Mouse (Mus musculus): ENCODE results near the gene Smyd3. TPM values are rescaled to one million over a fixed set of nuclear protein-coding genes. Genes with fewer than 3 reads are reported as not detected.

Gene Smyd3
- polyA plus RNA-seq, 1 experiment from 2014 or later, result 18.3 TPM

DNA sequence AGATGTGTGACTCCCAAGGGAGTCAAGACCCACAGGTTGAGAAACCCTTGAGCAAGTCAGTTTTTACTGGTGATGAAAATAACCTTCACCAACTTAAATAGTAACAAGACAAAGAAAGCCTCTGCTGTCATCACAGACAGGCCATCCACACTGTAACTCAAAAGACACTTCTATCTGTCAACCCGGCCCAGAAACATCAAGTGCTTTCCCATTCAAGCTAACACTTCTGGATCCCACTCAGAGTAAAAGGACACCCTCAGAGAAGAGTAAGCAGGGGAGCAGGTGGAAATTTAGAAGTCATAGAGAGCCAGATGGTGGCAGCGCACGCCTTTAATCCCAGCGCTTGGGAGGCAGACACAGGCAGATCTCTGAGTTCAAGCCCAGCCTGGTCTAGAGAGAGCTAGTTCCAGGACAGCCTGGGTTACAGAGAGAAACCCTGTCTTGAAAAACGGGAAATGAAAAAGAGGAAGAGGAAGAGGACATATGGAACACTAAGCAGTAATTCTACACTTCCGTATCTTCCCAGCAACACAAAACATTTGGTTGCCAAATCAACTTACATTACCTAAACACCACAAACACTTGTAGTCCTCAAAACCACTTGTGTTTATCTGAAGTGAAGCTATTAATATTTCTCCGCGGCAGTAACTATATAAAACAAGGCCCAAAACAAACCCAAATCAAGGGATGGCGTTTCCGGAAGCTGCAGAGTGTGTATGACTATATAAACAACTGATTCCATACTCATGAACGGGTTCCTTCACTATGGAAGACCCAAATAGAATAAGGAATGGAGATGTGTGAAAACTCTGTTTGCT, 83.2 kb downstream of the Smyd3 start:
- no peak overlapping the region for H3K27ac ChIP-seq
- no peak for TF ChIP-seq CTCF (IDR thresholded peaks at IDR 0.05; ENCODE audit: low read depth)
- DNase-seq (ENCODE audit: low spot score), result no peak

DNA sequence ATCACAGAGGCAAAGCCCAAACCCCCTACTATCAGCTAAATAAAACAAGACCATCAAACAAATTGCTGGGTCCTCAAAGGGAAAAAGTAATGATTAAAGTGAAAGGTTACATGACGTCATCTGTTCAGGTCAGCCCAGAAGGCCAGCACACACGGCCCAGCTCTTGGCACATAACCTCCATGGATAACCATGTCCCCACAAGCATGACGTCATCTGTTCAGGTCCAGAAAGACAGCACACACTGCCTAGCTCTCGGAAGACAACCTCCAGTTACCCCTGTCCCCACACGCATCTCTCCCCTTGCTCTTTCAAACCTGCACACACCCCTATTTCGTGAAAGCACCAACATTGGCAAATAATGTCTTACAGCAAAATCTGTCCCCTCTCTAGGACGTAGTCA, 84.0 kb downstream of the Smyd3 start:
- H3K27me3 ChIP-seq (ENCODE audit: insufficient read depth, low read length), result no peaks in the 10 kb centered on the region
- TF ChIP-seq CTCF (IDR thresholded peaks at IDR 0.05; ENCODE audit: low read depth), result no peak
- ATAC-seq (replicated peaks; ENCODE audit: low FRiP score, low read depth), result no peak
- H3K4me3 ChIP-seq (replicated peaks; ENCODE audit: low read depth, low read length), result no peak overlapping the region
- no peak overlapping the region for H3K4me2 ChIP-seq (ENCODE audit: low read length)
- no peak for DNase-seq (ENCODE audit: low spot score)
- no peak overlapping the region for H3K27ac ChIP-seq
- 85% methylated on average over 7 of the region's 7 CpGs for WGBS
- no peak overlapping the region for H3K9ac ChIP-seq (ENCODE audit: low read depth, low read length)
- H3K9me3 ChIP-seq (replicated peaks; ENCODE audit: low read length), result no peaks in the 10 kb centered on the region
- H3K36me3 ChIP-seq (ENCODE audit: insufficient read depth, low read length), result no peaks in the 10 kb centered on the region
- no peaks in the 10 kb centered on the region for H3K4me1 ChIP-seq (replicated peaks; ENCODE audit: insufficient read depth, low read length)

More for the DNA sequence above, 83.2 kb downstream of the Smyd3 start:
- Histone ChIP-seq H3K4me3 (replicated peaks; ENCODE audit: low read depth, low read length) (no peak overlapping the region), H3K9ac (ENCODE audit: low read depth, low read length) (no peak overlapping the region), H3K9me3 (replicated peaks; ENCODE audit: low read length) (no peaks in the 10 kb centered on the region), H3K27me3 (ENCODE audit: insufficient read depth, low read length) (no peaks in the 10 kb centered on the region), H3K4me2 (ENCODE audit: low read length) (no peak overlapping the region), H3K4me1 (replicated peaks; ENCODE audit: insufficient read depth, low read length) (no peaks in the 10 kb centered on the region), H3K36me3 (ENCODE audit: insufficient read depth, low read length) (no peaks in the 10 kb centered on the region)
- no peak for ATAC-seq (replicated peaks; ENCODE audit: low FRiP score, low read depth)
- WGBS, result 92% methylated on average over 11 of the region's 11 CpGs

DNA sequence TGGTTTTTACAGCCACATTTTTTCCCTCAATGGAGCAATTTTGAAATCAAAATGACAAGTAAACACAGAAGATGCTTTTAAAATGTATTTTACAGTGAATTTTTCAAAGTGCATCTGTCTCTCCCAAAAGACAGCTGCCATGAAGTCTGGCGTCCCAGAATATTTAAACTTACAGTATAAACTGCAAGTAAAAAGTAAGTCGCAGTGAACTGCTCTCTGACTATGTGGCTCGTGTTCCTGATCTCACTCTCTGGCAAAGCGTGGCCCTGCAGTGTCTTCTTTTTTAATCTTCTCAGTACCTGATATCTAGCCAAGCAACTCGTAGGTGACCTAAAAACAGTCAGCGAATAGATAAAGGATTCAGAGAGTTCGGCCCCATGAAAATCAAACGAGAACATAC, 84.5 kb downstream of the Smyd3 start:
- Histone ChIP-seq H3K27ac (no peak overlapping the region), H3K9me3 (replicated peaks; ENCODE audit: low read length) (no peaks in the 10 kb centered on the region), H3K9ac (ENCODE audit: low read depth, low read length) (no peak overlapping the region), H3K4me2 (ENCODE audit: low read length) (no peak overlapping the region), H3K27me3 (ENCODE audit: insufficient read depth, low read length) (no peaks in the 10 kb centered on the region), H3K4me1 (replicated peaks; ENCODE audit: insufficient read depth, low read length) (no peaks in the 10 kb centered on the region), H3K36me3 (ENCODE audit: insufficient read depth, low read length) (no peaks in the 10 kb centered on the region), H3K4me3 (replicated peaks; ENCODE audit: low read depth, low read length) (no peak overlapping the region)
- no peak for TF ChIP-seq CTCF (IDR thresholded peaks at IDR 0.05; ENCODE audit: low read depth)
- 87% methylated on average over 8 of the region's 8 CpGs for WGBS
- ATAC-seq (replicated peaks; ENCODE audit: low FRiP score, low read depth) (no peak), DNase-seq (ENCODE audit: low spot score) (no peak)

GRCm38 (mm10) chr1:179430077-179430476, 87.8 kb downstream of the Smyd3 start:
- Histone ChIP-seq H3K36me3 (ENCODE audit: insufficient read depth, low read length) (no peaks in the 10 kb centered on the region), H3K4me1 (replicated peaks; ENCODE audit: insufficient read depth, low read length) (no peaks in the 10 kb centered on the region), H3K9me3 (replicated peaks; ENCODE audit: low read length) (no peaks in the 10 kb centered on the region), H3K4me3 (replicated peaks; ENCODE audit: low read depth, low read length) (no peak overlapping the region), H3K27me3 (ENCODE audit: insufficient read depth, low read length) (no peaks in the 10 kb centered on the region), H3K4me2 (ENCODE audit: low read length) (no peak overlapping the region), H3K9ac (ENCODE audit: low read depth, low read length) (no peak overlapping the region), H3K27ac (peak overlapping the region; percentile 8; the same call in 1 of the 2 replicates)
- 46% methylated on average over 3 of the region's 3 CpGs for WGBS
- DNase-seq (ENCODE audit: low spot score) (peak; percentile 55), ATAC-seq (replicated peaks; ENCODE audit: low FRiP score, low read depth) (no peak)
- TF ChIP-seq CTCF (IDR thresholded peaks at IDR 0.05; ENCODE audit: low read depth), result no peak

- H3K9me3 ChIP-seq (replicated peaks; ENCODE audit: low read length), result no peaks in the 10 kb centered on the region
- no peaks in the 10 kb centered on the region for H3K27me3 ChIP-seq (ENCODE audit: insufficient read depth, low read length)
- H3K4me2 ChIP-seq (ENCODE audit: low read length), result no peak overlapping the region
- H3K36me3 ChIP-seq (ENCODE audit: insufficient read depth, low read length), result no peaks in the 10 kb centered on the region
- 84% methylated on average over 12 of the region's 12 CpGs for WGBS
- DNase-seq (ENCODE audit: low spot score) (no peak), ATAC-seq (replicated peaks; ENCODE audit: low FRiP score, low read depth) (no peak)
- H3K4me1 ChIP-seq (replicated peaks; ENCODE audit: insufficient read depth, low read length), result no peaks in the 10 kb centered on the region
- H3K4me3 ChIP-seq (replicated peaks; ENCODE audit: low read depth, low read length), result no peak overlapping the region
- no peak for TF ChIP-seq CTCF (IDR thresholded peaks at IDR 0.05; ENCODE audit: low read depth)
- H3K27ac ChIP-seq, result no peak overlapping the region
- H3K9ac ChIP-seq (ENCODE audit: low read depth, low read length), result no peak overlapping the region
Observed at GRCm38 (mm10) chr1:179424879-179425472, 92.9 kb downstream of the Smyd3 start.

- Histone ChIP-seq H3K4me1 (replicated peaks; ENCODE audit: insufficient read depth, low read length) (no peaks in the 10 kb centered on the region), H3K27ac (no peak overlapping the region), H3K9ac (ENCODE audit: low read depth, low read length) (no peak overlapping the region), H3K27me3 (ENCODE audit: insufficient read depth, low read length) (no peaks in the 10 kb centered on the region), H3K4me3 (replicated peaks; ENCODE audit: low read depth, low read length) (no peak overlapping the region), H3K36me3 (ENCODE audit: insufficient read depth, low read length) (no peaks in the 10 kb centered on the region), H3K4me2 (ENCODE audit: low read length) (no peak overlapping the region), H3K9me3 (replicated peaks; ENCODE audit: low read length) (no peaks in the 10 kb centered on the region)
- WGBS, result 72% methylated on average over 4 of the region's 4 CpGs
- ATAC-seq (replicated peaks; ENCODE audit: low FRiP score, low read depth) (no peak), DNase-seq (ENCODE audit: low spot score) (no peak)
- TF ChIP-seq CTCF (IDR thresholded peaks at IDR 0.05; ENCODE audit: low read depth), result no peak
Observed at GRCm38 (mm10) chr1:179419091-179419490, 98.8 kb downstream of the Smyd3 start.
